Mouse (Mus musculus) heart, embryonic 10.5 days (tissue): ENCODE measurements at regions not wholly inside any gene's neighbourhood (a gene's known extent, or its start where the extent isn't known, plus 50 kb on each side); places are given as distances from the start of the nearest gene placed in this dataset.

Source experiments
- DNase-seq: peaks from one replicate; pipeline ENCODE4 v3.0.0-alpha.2; 2017; ENCODE audit warnings: low spot score
- H3K27ac ChIP-seq: fragments of 300-500 bp; sonication (generic); 2 replicates; pipeline ENCODE4 v1.5.1; 2016; ENCODE audit warnings: mild to moderate bottlenecking
- H3K27me3 ChIP-seq: fragments of 300-500 bp; sonication (generic); 2 replicates; pipeline ENCODE4 v1.6.1; 2016; ENCODE audit warnings: mild to moderate bottlenecking; ENCODE audit not compliant: poor library complexity, insufficient read depth, severe bottlenecking
- H3K36me3 ChIP-seq: fragments of 300-500 bp; sonication (generic); 2 replicates; pipeline ENCODE4 v1.6.1; 2016; ENCODE audit warnings: mild to moderate bottlenecking, moderate library complexity
- H3K4me1 ChIP-seq: fragments of 300-500 bp; sonication (generic); 2 replicates; pipeline ENCODE4 v1.6.1; 2016; ENCODE audit warnings: mild to moderate bottlenecking
- H3K4me3 ChIP-seq: fragments of 300-500 bp; sonication (generic); 2 replicates; pipeline ENCODE4 v1.5.1; 2016; ENCODE audit warnings: mild to moderate bottlenecking, moderate library complexity
- H3K9me3 ChIP-seq: fragments of 300-500 bp; sonication (generic); 2 replicates; pipeline ENCODE4 v1.6.1; 2016; ENCODE audit warnings: mild to moderate bottlenecking, moderate library complexity
- WGBS: fragments of 180-500 bp; shearing (Covaris S2); methylation state at CpG from one replicate; pipeline ENCODE4 v1.1.7; 2016; 5-methylcytosine and 5-hydroxymethylcytosine counted together

GRCm38 (mm10) chr3:153072200-153072919 is 90.3 kb upstream of the St6galnac5 start:
- Histone ChIP-seq H3K36me3 (no peaks in the 10 kb centered on the region), H3K27me3 (no peaks in the 10 kb centered on the region), H3K9me3 (no peaks in the 10 kb centered on the region), H3K27ac (no peak overlapping the region), H3K4me1 (0 out of 2 replicates have a peak, but pooled peaks cover 2% of the 10 kb centered on the region), H3K4me3 (no peak overlapping the region)
- no peak for DNase-seq
- WGBS, result 66% methylated on average over 10 of the region's 10 CpGs

GRCm38 (mm10) chr3:153071549-153071948 is 89.5 kb upstream of the St6galnac5 start:
- H3K4me1 ChIP-seq, result 0 out of 2 replicates have a peak, but pooled peaks cover 2% of the 10 kb centered on the region
- no peaks in the 10 kb centered on the region for H3K36me3 ChIP-seq
- no peak overlapping the region for H3K27ac ChIP-seq
- DNase-seq, result no peak
- no peaks in the 10 kb centered on the region for H3K27me3 ChIP-seq
- WGBS, result 80% methylated on average over 8 of the region's 8 CpGs
- no peak overlapping the region for H3K4me3 ChIP-seq
- H3K9me3 ChIP-seq, result no peaks in the 10 kb centered on the region

GRCm38 (mm10) chr3:153071123-153071522 is 89.1 kb upstream of the St6galnac5 start:
- Histone ChIP-seq H3K27ac (no peak overlapping the region), H3K27me3 (no peaks in the 10 kb centered on the region), H3K9me3 (no peaks in the 10 kb centered on the region), H3K4me1 (0 out of 2 replicates have a peak, but pooled peaks cover 2% of the 10 kb centered on the region), H3K4me3 (no peak overlapping the region), H3K36me3 (no peaks in the 10 kb centered on the region)
- WGBS, result 65% methylated on average over 3 of the region's 3 CpGs
- DNase-seq, result no peak

GRCm38 (mm10) chr3:153065890-153066289 is 83.8 kb upstream of the St6galnac5 start:
- no peaks in the 10 kb centered on the region for H3K27me3 ChIP-seq
- H3K4me3 ChIP-seq, result no peak overlapping the region
- H3K4me1 ChIP-seq, result no peaks in the 10 kb centered on the region
- 80% methylated on average over 3 of the region's 3 CpGs for WGBS
- DNase-seq, result no peak
- no peaks in the 10 kb centered on the region for H3K36me3 ChIP-seq
- no peaks in the 10 kb centered on the region for H3K9me3 ChIP-seq
- no peak overlapping the region for H3K27ac ChIP-seq

- H3K27me3 ChIP-seq, result no peaks in the 10 kb centered on the region
- no peak overlapping the region for H3K27ac ChIP-seq
- 86% methylated on average over 3 of the region's 3 CpGs for WGBS
- no peak for DNase-seq
- H3K9me3 ChIP-seq, result no peaks in the 10 kb centered on the region
- no peaks in the 10 kb centered on the region for H3K4me1 ChIP-seq
- H3K36me3 ChIP-seq, result no peaks in the 10 kb centered on the region
- no peak overlapping the region for H3K4me3 ChIP-seq
Measured at GRCm38 (mm10) chr3:153053163-153053562, 71.1 kb upstream of the St6galnac5 start.

GRCm38 (mm10) chr3:153051566-153051965 is 69.5 kb upstream of the St6galnac5 start:
- Histone ChIP-seq H3K9me3 (no peaks in the 10 kb centered on the region; the same call in none of the 2 replicates), H3K4me1 (no peaks in the 10 kb centered on the region), H3K4me3 (no peak overlapping the region), H3K27ac (no peak overlapping the region), H3K27me3 (no peaks in the 10 kb centered on the region), H3K36me3 (no peaks in the 10 kb centered on the region)
- DNase-seq, result no peak

GRCm38 (mm10) chr3:153045328-153045727 is 63.3 kb upstream of the St6galnac5 start:
- H3K27me3 ChIP-seq, result no peaks in the 10 kb centered on the region
- DNase-seq, result no peak
- H3K36me3 ChIP-seq, result no peaks in the 10 kb centered on the region
- no peaks in the 10 kb centered on the region for H3K4me1 ChIP-seq
- WGBS, result 83% methylated on average over 2 of the region's 2 CpGs
- no peaks in the 10 kb centered on the region; the same call in none of the 2 replicates for H3K9me3 ChIP-seq
- no peak overlapping the region for H3K4me3 ChIP-seq
- H3K27ac ChIP-seq, result no peak overlapping the region

- no peaks in the 10 kb centered on the region for H3K9me3 ChIP-seq
- H3K27ac ChIP-seq, result no peak overlapping the region
- H3K36me3 ChIP-seq, result no peaks in the 10 kb centered on the region
- no peaks in the 10 kb centered on the region for H3K4me1 ChIP-seq
- H3K27me3 ChIP-seq, result no peaks in the 10 kb centered on the region
- no peak overlapping the region for H3K4me3 ChIP-seq
- WGBS, result 82% methylated on average over 6 of the region's 6 CpGs
- no peak for DNase-seq
Measured at GRCm38 (mm10) chr3:153033980-153034379, 51.9 kb upstream of the St6galnac5 start.
